Mouse (Mus musculus): ENCODE results near the gene Fbxo31.
A peak's percentile ranks its signal among the peaks of the same experiment; 100 is the strongest.

Fbxo31 gene

GRCm38 (mm10) chr8:121551065-121551985 is 27.3 kb downstream of the Fbxo31 start:
- DNase-seq (ENCODE audit: low spot score) = no peak

DNA sequence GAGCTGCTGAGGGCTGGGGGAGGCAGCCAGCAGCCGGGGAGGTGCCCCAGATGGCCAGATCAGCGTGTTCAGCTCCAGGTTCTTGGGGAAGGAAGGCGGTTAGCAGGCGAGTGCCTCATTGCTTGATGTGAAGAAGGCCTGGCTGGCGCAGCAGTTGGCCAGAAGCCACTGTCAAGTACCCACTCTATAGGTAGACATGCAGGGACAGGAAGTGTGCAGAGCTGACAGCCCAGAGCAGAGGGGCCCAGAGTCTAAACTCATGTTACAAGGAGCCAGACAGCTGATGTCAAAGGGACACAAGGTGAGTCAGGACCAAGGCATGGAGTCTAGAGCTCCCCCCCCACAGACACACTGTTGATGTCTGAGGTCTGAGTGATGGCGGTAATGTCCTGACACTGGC is 28.6 kb downstream of the Fbxo31 start:
- no peak for DNase-seq (ENCODE audit: low spot score)

- DNase-seq (ENCODE audit: low spot score) = peak; percentile 56
Measured at GRCm38 (mm10) chr8:121547132-121547531, 31.5 kb downstream of the Fbxo31 start.

DNA sequence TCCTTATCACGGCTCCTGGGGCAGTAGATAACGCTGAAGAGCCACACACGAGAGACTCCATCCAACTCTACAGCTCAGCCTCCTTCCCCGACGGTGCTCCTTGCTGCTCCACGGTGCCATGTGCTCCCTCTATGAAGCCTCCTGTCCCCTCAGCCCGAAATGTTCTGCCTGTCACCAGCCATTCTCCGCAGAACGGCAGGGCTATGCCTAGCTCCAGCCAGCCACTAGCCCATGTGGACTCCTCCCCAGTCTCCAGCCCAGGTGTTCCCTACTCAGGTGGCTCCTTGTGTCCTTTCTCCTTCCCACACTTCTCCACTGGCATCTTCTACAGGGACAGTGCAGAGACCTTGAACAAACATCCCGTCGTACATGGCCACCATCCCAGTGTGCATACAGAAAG is 33.7 kb downstream of the Fbxo31 start:
- no peak for DNase-seq (ENCODE audit: low spot score)

DNA sequence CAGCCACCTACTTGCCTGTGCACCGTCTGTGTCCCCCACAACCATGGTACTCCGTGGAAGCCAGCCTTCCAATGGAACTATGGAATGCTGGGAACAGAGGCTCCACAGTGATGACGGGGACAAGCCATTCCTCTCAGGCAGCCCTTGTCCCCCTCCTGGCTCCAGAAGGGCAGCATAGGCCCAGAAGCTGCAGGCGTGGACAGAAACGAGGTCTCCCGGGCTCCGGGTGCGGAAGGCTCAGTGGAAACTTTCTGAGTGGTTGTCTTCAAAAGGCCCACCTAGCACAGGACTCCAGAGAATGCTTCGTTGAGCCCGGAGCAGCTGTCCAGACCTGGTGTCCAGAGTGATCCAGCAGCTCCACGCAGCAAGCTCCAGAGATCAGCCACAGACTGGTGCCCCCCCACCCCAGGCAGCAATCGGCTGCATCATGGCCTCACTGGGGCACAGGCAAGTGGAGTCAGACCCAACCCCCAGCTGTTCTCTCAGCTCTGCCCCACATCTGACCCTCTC is 34.3 kb downstream of the Fbxo31 start, which contains the start of gene 1700018B08Rik:
Gene 1700018B08Rik, minus strand, starts transcription at position 45 of the 510 bp plus-strand sequence.
- no peak for DNase-seq (ENCODE audit: low spot score)

DNA sequence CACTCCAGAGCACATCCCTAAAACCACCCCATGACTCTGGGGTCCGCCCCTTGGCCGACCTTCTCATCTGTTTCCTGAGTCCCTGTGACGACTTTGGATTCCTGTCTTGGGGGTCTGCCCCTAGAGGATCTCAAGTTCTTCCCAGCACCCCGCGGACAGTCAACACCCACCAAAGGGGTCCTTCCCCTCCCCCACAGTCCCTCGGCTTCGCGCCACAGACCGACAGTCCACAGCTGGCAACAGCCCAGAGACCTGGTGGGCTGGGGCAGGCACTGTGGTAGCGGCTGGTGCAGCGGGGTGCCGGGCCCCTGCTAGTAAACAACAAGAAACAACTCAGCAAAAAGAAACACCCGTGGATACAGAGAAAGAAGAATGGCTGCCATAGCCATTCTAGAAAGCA is 35.7 kb downstream of the Fbxo31 start:
- no peak for DNase-seq (ENCODE audit: low spot score)

DNA sequence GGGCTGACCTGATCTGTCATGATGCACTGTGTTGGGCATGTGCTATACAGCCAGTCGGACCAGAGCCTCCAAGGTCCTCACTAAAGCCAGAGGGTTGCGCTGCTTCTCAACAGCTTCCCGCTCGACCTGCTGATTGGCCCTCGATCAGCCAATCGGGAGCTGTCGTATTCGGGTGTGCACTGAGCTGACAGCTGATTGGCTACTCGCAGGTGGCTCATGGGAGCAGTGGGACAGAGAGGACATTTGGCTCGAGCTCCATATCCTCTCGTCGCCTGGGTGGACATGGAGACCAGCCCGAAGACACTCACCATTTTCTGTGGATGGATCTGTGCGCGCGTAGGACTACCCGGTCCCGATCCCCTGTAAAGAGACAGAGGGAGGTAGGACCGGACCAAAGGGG is 36.7 kb downstream of the Fbxo31 start:
- no peak for DNase-seq (ENCODE audit: low spot score)

DNA sequence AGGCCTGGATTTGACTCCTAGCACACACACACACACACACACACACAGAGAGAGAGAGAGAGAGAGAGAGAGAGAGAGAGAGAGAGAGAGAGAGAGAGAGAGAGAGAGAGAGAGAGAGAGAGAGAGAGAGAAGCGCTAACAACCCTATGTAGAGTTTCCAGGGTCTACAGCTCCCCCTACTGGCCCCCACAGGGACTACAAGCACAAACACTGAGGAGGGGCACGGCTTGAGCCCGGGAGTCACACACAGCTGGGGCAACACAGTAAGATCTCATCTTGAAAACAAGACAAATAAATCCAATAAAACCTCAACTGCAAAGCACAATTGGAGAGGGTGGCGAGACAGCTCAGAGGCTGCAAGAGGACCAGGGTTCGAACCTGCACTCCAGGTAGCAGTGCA is 46.2 kb downstream of the Fbxo31 start:
- peak; percentile 19 for DNase-seq (ENCODE audit: low spot score)

- no peak for DNase-seq (ENCODE audit: low spot score)
Measured at GRCm38 (mm10) chr8:121530639-121531038, 48.0 kb downstream of the Fbxo31 start.

GRCm38 (mm10) chr8:121528790-121529189 is 49.8 kb downstream of the Fbxo31 start:
- no peak for DNase-seq (ENCODE audit: low spot score)

DNA sequence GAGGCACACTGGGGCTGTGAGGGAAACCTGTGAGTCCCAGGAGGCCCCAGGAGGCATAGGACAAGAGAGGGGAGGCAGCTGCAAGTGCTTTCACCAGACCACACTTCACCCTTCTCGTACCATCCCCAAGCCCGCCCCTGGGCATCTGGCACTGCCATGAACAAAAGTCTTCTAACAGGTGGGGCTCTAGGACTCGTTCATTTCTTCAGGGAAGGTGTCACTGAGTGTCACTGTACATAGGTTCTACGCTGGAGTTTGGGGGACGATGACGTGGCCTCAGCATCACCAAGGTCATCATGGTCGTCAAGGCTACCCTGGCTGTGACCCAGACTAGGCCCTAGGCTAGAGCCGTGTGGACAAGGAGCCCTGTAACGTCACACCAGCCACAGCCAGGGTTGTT is 50.9 kb downstream of the Fbxo31 start:
- no peak for DNase-seq (ENCODE audit: low spot score)

GRCm38 (mm10) chr8:121526811-121527550 is 51.6 kb downstream of the Fbxo31 start:
- no peak for DNase-seq (ENCODE audit: low spot score)

GRCm38 (mm10) chr8:121525111-121525818 is 53.3 kb downstream of the Fbxo31 start:
- no peak for DNase-seq (ENCODE audit: low spot score)

DNA sequence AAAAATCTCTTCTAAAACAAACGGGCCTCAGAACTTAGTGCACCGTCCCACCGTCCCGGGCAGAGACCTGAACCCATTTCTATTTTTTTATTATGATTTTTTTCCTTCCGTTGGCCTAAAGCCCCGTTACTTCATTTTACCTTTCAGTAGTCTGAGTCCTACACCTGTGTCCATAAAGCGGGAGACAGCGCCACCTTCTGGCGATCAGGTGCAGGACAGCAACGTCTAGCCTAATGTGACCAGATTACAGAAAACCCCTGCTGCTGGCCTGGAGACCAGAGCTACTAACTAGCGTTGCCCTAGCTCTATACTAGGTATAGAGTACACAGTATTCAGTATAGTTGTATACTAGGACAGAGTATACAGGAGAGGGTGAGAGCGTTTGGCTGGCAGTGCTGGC is 65.2 kb downstream of the Fbxo31 start:
- DNase-seq (ENCODE audit: low spot score) = peak; percentile 66

DNA sequence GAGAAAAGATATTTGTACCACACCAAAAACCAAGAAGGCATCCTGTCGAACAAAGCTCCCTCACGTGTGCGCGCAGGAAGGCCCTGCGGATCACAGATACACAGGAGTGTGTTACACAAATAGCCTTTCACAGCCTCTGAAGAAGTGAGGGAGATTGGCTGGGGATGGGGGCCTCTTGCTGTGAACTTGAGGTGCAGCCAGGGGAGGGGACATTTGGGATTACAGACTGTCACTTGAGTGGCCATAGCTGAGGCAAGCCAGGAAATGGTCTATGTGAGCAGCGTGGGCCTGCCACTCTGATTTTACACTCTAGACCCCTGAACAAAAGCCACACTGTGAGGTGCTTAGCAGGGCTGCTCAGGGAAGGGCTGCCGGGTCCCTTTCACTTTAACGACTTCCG is 66.9 kb downstream of the Fbxo31 start:
- no peak for DNase-seq (ENCODE audit: low spot score)

Measured in yolk sac, embryonic 10.5 days (tissue).